Mouse (Mus musculus): ENCODE results near the gene Slc36a2. TPM values are rescaled to one million over a fixed set of nuclear protein-coding genes. Genes with fewer than 3 reads are reported as not detected.

The Slc36a2 gene
- polyA plus RNA-seq, 1 experiment: 0.85 TPM

GRCm38 (mm10) chr11:55151608-55152007 is 33.3 kb downstream of the Slc36a2 start, which contains the start of gene Slc36a3:
Gene Slc36a3, minus strand, starts transcription at chr11:55151708.
- no peak for DNase-seq (ENCODE audit: low read depth)
- TF ChIP-seq CTCF (IDR thresholded peaks at IDR 0.05; ENCODE audit: borderline replicate concordance, extremely low read depth, insufficient read depth, insufficient read length) (no peak), POLR2A (IDR thresholded peaks at IDR 0.05; ENCODE audit: borderline replicate concordance, extremely low read depth, insufficient read depth, insufficient read length, poor library complexity, severe bottlenecking) (no peak)

GRCm38 (mm10) chr11:55148461-55148860 is 36.4 kb downstream of the Slc36a2 start:
- TF ChIP-seq CTCF (IDR thresholded peaks at IDR 0.05; ENCODE audit: borderline replicate concordance, extremely low read depth, insufficient read depth, insufficient read length) (no peak), POLR2A (IDR thresholded peaks at IDR 0.05; ENCODE audit: borderline replicate concordance, extremely low read depth, insufficient read depth, insufficient read length, poor library complexity, severe bottlenecking) (no peak)
- DNase-seq (ENCODE audit: low read depth): no peak

- no peak for DNase-seq (ENCODE audit: low read depth)
- TF ChIP-seq CTCF (IDR thresholded peaks at IDR 0.05; ENCODE audit: borderline replicate concordance, extremely low read depth, insufficient read depth, insufficient read length): no peak
- no peak for TF ChIP-seq POLR2A (IDR thresholded peaks at IDR 0.05; ENCODE audit: borderline replicate concordance, extremely low read depth, insufficient read depth, insufficient read length, poor library complexity, severe bottlenecking)
These were observed 37.5 kb downstream of the Slc36a2 start for GRCm38 (mm10) chr11:55147423-55147822.

DNA sequence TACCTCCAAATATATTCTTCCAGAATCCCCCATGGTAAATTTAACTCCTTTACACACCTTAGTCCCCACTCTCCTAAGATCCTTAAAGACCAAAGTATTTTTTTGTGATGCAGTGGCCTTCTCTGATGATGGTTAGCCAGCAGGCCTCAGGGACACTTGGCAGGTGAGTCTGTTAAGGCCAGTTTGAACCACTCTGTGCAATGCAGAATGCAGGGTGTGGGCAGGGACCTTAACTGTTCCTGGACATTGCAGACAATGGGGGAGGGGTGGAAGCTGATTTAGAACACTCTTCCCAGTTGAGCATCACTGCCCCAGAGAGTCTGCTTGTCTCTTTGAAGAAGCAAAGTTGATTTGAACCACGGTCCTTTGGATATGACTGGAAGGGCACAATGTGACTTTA is 38.0 kb downstream of the Slc36a2 start:
- no peak for TF ChIP-seq POLR2A (IDR thresholded peaks at IDR 0.05; ENCODE audit: borderline replicate concordance, extremely low read depth, insufficient read depth, insufficient read length, poor library complexity, severe bottlenecking)
- no peak for DNase-seq (ENCODE audit: low read depth)

- TF ChIP-seq CTCF (IDR thresholded peaks at IDR 0.05; ENCODE audit: borderline replicate concordance, extremely low read depth, insufficient read depth, insufficient read length) (no peak), POLR2A (IDR thresholded peaks at IDR 0.05; ENCODE audit: borderline replicate concordance, extremely low read depth, insufficient read depth, insufficient read length, poor library complexity, severe bottlenecking) (no peak)
- DNase-seq (ENCODE audit: low read depth): no peak
These were observed 40.9 kb downstream of the Slc36a2 start for GRCm38 (mm10) chr11:55144011-55144410.

- DNase-seq (ENCODE audit: low read depth): no peak
- TF ChIP-seq CTCF (IDR thresholded peaks at IDR 0.05; ENCODE audit: borderline replicate concordance, extremely low read depth, insufficient read depth, insufficient read length) (no peak), POLR2A (IDR thresholded peaks at IDR 0.05; ENCODE audit: borderline replicate concordance, extremely low read depth, insufficient read depth, insufficient read length, poor library complexity, severe bottlenecking) (no peak)
These were observed 43.4 kb downstream of the Slc36a2 start for GRCm38 (mm10) chr11:55141502-55141901.

GRCm38 (mm10) chr11:55137646-55138045 is 47.2 kb downstream of the Slc36a2 start:
- TF ChIP-seq CTCF (IDR thresholded peaks at IDR 0.05; ENCODE audit: borderline replicate concordance, extremely low read depth, insufficient read depth, insufficient read length) (no peak), POLR2A (IDR thresholded peaks at IDR 0.05; ENCODE audit: borderline replicate concordance, extremely low read depth, insufficient read depth, insufficient read length, poor library complexity, severe bottlenecking) (no peak)
- no peak for DNase-seq (ENCODE audit: low read depth)

GRCm38 (mm10) chr11:55136770-55137547 is 47.9 kb downstream of the Slc36a2 start:
- no peak for DNase-seq (ENCODE audit: low read depth)
- TF ChIP-seq CTCF (IDR thresholded peaks at IDR 0.05; ENCODE audit: borderline replicate concordance, extremely low read depth, insufficient read depth, insufficient read length) (no peak), POLR2A (IDR thresholded peaks at IDR 0.05; ENCODE audit: borderline replicate concordance, extremely low read depth, insufficient read depth, insufficient read length, poor library complexity, severe bottlenecking) (no peak)

GRCm38 (mm10) chr11:55134871-55135270 is 50.0 kb downstream of the Slc36a2 start:
- DNase-seq (ENCODE audit: low read depth): no peak
- TF ChIP-seq POLR2A (IDR thresholded peaks at IDR 0.05; ENCODE audit: borderline replicate concordance, extremely low read depth, insufficient read depth, insufficient read length, poor library complexity, severe bottlenecking): no peak
- no peak for TF ChIP-seq CTCF (IDR thresholded peaks at IDR 0.05; ENCODE audit: borderline replicate concordance, extremely low read depth, insufficient read depth, insufficient read length)

- DNase-seq (ENCODE audit: low read depth): no peak
- no peak for TF ChIP-seq POLR2A (IDR thresholded peaks at IDR 0.05; ENCODE audit: borderline replicate concordance, extremely low read depth, insufficient read depth, insufficient read length, poor library complexity, severe bottlenecking)
- no peak for TF ChIP-seq CTCF (IDR thresholded peaks at IDR 0.05; ENCODE audit: borderline replicate concordance, extremely low read depth, insufficient read depth, insufficient read length)
These were observed 50.5 kb downstream of the Slc36a2 start for GRCm38 (mm10) chr11:55134407-55134806.

DNA sequence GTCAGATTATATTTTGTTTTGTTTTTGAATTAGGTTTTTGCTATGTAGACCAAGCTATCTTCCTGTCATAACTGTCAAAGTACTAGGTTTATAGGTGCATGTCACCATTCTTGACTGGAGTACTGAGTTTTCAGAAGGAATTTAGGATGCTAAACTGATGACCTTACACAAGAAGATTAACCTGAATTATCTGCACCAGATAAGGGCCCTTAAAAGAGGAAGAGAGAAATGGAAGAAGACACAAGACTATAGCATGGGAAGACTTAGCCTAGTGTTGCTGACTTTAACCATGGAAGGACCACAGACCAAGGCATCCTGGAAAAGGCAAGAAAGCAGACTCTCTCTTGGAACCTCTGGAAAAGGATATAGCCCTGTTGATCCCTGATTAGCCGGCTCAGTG is 51.7 kb downstream of the Slc36a2 start:
- DNase-seq (ENCODE audit: low read depth): no peak
- no peak for TF ChIP-seq POLR2A (IDR thresholded peaks at IDR 0.05; ENCODE audit: borderline replicate concordance, extremely low read depth, insufficient read depth, insufficient read length, poor library complexity, severe bottlenecking)
- no peak for TF ChIP-seq CTCF (IDR thresholded peaks at IDR 0.05; ENCODE audit: borderline replicate concordance, extremely low read depth, insufficient read depth, insufficient read length)

DNA sequence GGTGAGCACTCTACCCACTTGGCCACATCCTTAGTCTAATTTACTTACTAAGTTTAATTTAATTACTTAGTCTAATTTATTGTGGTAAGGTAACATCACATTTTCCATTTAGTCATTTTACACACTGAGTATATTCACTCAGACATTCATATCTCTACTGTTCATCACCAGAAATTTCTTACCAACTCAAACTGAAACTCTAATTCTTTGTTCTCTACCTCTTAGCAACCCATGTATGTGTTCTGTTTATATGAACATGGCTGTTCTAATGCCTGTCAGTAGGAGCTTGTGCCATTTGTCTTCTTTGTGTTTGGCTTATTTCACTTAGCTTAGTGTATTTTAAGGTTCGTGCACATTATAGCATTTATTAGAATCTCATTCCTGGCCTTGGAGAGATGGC is 52.9 kb downstream of the Slc36a2 start:
- DNase-seq (ENCODE audit: low read depth): no peak
- TF ChIP-seq CTCF (IDR thresholded peaks at IDR 0.05; ENCODE audit: borderline replicate concordance, extremely low read depth, insufficient read depth, insufficient read length) (no peak), POLR2A (IDR thresholded peaks at IDR 0.05; ENCODE audit: borderline replicate concordance, extremely low read depth, insufficient read depth, insufficient read length, poor library complexity, severe bottlenecking) (no peak)
